Mouse (Mus musculus) retina, postnatal 7 days (tissue): ENCODE results near the gene Bcl2l2.

Experiments used
- DNase-seq: peaks from one replicate; pipeline ENCODE4 v3.0.0-alpha.2; 2012; ENCODE audit warnings: low read depth, low spot score

Bcl2l2 gene

DNA sequence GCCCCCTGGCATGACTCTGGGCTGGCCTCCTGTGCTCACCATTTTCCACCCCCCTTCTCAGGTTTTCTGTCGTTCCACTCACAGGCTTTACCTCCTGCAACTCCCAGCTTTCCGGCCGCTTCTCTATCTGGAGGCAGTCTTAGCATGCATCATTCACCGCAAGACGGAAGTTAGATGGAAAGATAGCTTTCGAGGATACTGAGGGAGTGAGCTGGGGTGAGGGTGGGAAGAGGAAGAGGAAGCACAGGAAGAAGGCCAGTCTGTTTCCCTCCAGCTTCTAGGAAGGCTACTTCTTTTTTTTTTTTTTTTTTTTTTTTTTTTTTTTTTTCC, 53.6 kb downstream of the Bcl2l2 start:
- DNase-seq: no peak

DNA sequence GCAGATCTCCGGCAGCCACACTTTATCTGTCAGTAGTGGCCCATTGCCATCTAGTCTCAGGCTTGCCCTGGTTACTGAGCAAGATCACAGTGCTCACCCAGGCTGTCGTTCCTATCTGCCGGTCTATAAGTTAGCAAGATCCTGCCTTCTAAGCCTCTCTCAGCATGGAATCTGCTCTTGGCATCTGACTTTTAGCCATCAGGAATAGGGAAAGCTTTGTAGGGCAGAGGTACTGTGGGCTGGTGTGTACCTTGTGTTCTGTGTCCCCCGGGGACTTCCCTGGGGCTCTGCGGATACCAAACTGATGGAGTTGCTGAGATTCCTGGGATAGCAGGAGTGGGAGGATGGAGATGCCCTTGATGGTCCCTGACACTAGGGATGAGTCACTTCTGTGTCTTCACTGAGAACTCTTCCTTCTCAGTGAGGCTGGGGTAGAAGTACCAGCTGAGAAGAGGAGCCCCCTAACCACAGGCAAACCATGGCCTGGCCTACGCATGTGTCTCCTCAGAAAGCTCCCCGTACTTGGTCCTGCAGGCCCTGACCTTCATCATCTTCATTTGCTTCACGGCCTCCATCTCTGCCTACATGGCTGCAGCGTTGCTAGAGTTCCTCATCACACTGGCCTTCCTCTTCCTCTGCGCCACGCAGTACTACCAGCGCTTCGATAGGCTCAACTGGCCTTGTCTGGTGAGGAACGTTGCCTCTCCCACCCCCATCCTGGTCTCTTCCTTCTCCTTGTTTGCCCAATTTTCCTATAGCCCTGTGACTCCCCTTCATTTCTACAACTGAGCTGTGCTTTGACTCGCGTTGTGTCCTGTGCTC, 54.4 kb downstream of the Bcl2l2 start:
- no peak for DNase-seq
